Mouse (Mus musculus): ENCODE results near the gene Slc6a6. TPM values are rescaled to one million over a fixed set of nuclear protein-coding genes. Genes with fewer than 3 reads are reported as not detected.

Gene Slc6a6
- total RNA-seq, 1 experiment from 2014 or later: 906 TPM

DNA sequence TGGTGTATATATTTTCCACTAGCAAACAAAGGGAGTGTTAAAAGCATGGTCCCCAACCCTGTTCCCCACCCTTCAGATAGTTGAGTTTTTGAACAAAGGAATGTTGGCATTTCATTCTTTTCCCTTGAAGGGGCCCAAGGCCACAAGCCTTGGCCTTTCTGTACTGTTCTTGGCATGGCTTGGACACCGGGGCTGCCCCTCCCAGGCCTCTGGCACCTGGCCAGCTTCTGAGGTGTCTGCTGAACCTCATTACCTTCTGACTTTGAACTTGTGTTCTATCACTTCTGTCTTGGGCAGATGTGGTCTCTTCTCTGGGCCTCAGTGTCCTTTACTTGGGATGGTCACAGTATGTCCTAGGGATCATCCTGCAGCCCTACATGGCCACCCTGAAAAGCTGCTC lies 43.5 kb downstream of the Slc6a6 start:
- peak; percentile 75 for DNase-seq

- no peak for DNase-seq
Measured at GRCm38 (mm10) chr6:91728939-91729619, 45.2 kb downstream of the Slc6a6 start.

GRCm38 (mm10) chr6:91729677-91730127 lies 45.8 kb downstream of the Slc6a6 start:
- DNase-seq: peak; percentile 56

GRCm38 (mm10) chr6:91732138-91732537 lies 48.3 kb downstream of the Slc6a6 start:
- DNase-seq: peak; percentile 60

- DNase-seq: peak; percentile 60
Measured at GRCm38 (mm10) chr6:91736471-91736870, 52.6 kb downstream of the Slc6a6 start.

DNA sequence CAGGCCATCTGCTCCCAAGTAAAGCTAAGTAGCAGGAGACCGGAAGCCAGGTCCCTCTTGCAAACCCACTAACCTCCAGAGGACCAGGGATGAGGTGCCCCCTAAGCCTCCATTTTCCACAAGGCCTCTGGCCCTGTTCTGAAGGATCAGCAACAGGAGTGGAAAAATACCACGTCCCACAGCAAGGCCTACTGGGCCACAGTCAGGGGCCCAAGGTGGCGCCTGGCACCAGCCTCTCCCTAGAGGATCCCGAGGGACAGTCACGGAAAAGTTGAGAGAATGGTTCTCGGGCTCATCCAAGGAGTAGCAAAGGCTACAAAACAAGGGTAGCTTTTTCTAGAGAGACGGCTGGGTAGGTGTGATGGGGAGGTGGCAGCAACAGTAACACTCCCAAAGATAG lies 53.6 kb downstream of the Slc6a6 start:
- no peak for DNase-seq

DNA sequence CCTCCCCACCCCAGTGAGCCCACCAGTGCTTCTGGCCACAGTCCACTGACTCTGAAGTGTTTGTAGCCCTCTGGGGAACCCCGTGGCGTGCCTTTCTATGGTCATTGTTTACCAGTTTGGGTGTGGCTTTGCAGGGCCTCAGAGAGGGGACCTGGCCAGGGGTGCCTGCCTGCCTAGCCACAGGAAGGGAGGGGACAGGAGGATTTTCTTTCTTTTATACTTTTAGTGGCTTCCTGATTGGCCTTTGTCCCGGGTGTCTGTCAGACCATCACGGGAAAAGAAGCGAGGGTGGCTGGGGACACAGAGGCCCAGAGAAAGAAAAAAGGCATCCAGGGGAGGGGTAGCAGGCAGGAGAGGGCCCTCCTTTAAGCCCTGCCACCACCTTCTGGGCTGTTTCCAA lies 54.2 kb downstream of the Slc6a6 start:
- no peak for DNase-seq

- peak; percentile 56 for DNase-seq
Measured at GRCm38 (mm10) chr6:91741046-91741445, 57.2 kb downstream of the Slc6a6 start.

GRCm38 (mm10) chr6:91742466-91742865 lies 58.6 kb downstream of the Slc6a6 start:
- DNase-seq: no peak

DNA sequence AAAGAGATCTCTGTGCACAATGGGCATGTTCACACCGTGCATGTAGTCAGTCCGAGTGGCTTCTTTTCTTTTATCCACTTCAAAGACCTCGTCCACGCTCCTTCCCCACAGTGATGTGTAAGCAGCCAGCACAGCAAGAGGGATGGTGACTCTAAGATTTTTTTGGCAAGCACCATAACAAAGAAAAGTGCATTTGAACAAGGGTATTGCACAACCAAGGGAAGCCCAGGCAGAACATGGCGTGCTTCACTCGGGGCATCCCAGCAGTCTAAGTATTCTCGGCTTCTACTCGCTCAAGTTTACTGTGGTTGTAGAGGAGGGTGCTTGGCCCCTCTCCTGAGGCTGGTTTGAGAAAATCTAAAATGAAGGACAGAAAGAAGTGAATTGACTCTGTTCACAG lies 59.1 kb downstream of the Slc6a6 start:
- DNase-seq: no peak

DNA sequence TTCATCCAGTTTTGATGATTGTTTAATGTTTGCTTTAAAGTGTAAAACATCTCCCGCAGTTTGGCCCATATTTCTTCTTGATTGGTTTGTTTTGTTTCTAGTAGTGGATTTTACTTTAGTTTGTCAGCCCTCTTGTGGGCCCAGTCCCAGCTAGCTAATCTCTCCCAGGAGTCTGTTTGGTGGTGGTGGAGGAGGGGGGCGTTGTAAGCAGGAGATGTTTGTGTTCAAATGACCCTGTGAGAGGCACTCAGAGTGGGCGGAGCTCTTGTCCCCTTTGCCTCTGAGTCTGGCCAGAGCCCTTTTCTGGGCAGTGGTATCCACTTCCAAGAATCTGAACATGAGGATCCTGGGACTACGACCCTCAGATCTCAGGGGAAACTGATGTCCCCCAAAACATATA lies 60.0 kb downstream of the Slc6a6 start:
- DNase-seq: no peak

GRCm38 (mm10) chr6:91745246-91745645 lies 61.4 kb downstream of the Slc6a6 start:
- DNase-seq: peak; percentile 0

- DNase-seq: peak; percentile 0
Measured at GRCm38 (mm10) chr6:91745947-91746582, 62.2 kb downstream of the Slc6a6 start.

DNA sequence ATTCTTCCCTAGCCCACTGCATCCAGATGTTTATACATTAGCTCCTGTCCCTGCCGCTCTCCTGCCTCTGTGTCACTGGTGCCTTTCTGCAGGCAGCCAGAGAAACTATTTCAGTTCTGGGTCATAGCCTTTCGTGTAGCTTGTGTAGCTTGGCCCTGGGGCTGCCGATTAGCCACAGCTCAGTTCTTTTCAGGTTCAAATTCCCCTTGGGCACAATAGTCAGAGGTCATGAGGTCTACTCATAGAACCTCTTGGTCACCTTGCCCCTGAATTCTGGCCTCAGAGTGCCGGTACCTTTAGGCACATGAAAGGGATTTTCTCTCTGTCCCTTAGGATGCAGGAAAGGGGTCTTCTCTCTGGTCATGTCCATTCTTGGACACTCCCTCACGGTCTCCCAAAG lies 62.9 kb downstream of the Slc6a6 start:
- DNase-seq: no peak

DNA sequence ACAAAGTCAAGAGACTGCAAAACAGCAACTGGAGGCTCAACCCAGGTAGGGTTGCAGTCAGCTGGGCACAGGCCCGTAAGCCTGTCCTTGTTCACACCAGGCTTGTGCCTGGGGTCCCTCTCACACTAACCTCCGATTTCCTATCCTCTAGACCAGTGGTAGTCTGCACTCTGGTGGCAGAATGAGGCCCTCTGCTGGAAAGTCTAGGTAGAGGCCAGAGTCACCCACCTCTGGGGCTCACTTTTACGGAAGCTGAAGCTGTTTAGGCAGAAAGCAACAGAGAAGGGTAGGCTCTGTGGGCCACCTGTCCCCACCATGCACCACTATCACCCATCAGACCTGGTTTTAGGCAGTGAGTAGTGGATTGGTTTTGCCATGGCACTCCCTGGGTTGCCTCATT lies 67.1 kb downstream of the Slc6a6 start:
- no peak for DNase-seq

DNA sequence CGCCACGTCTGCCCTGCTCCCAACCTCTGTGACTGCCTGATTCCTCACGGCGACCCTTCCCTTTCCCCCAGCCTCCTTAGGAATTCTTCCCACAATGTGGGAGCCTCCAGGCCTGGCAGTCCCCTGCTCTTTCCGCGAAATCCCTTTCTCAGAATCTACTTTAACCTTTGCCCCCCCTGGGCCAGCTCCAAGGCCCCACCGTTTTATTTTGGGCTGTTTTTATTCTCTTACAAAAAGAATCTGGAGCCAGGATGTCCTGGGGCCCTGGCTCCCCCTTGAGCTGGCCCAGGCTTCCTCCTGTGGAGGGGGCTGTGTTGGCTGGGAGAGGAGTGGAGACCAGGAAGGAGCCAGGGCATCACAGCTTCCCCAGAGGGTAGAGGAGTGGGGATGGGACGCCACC lies 69.0 kb downstream of the Slc6a6 start:
- DNase-seq: peak; percentile 29

DNA sequence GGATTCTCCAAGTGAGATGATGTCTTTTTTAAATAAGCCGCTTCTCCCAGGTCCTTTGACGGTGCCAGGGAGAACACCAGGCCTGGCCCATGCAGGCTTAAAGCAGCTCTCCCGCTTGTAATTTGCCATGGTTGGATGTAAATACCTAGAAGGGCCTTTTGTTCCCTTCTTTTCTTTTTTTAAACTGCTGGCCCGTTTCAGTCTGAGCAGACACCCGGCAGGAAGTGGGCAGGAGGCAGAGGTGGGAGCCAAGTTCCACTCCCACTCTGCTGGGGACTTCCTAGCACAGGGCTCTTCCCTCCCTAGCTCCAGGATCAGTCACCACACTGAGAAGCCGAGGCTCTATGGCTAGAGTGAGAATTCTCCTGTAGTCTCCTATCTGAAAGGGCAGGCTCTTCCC lies 70.2 kb downstream of the Slc6a6 start:
- DNase-seq: no peak

- DNase-seq: no peak
Measured at GRCm38 (mm10) chr6:91754845-91755244, 71.0 kb downstream of the Slc6a6 start.

GRCm38 (mm10) chr6:91762051-91762742 lies 78.3 kb downstream of the Slc6a6 start:
- DNase-seq: no peak

- DNase-seq: no peak
Measured at GRCm38 (mm10) chr6:91767550-91767949, 83.7 kb downstream of the Slc6a6 start.

DNA sequence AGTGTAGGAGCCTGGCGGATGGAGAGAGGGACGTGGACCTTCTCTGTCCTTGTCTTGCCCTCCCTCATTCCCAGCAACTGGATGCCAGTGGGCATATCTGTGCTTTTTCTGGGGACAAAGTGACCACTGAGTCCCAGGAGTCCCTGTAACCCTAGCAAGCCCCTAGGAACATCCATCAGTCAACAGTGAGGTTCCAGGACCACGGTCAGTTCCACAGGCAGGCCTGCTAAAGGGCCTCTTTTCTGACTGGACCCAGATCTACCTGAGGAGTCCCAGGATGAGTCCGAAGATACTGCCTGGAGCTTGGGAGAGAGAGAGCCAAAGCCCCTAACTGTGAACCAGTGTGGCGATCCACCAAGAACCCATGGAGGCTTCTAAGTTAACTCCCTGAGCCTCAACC lies 90.1 kb downstream of the Slc6a6 start:
- no peak for DNase-seq

- peak; percentile 68 for DNase-seq
Measured at GRCm38 (mm10) chr6:91776543-91776942, 92.7 kb downstream of the Slc6a6 start.

GRCm38 (mm10) chr6:91779206-91779605 lies 95.4 kb downstream of the Slc6a6 start:
- DNase-seq: no peak

All from adrenal gland, postnatal 25 days (tissue).